Comparison of ENCODE assay signal across 18 mouse cellular contexts in genomic region chr9:86002996-86003395, GRCm38 (mm10).
"Had no signal": no experiment of that assay in that cellular context is flagged by ENCODE, and none has a peak within 500 bp of the region (broad histone marks: within the 10 kb centered on the region; RNA-seq: fewer than 3 reads in every experiment).

No protein-coding gene starts in this region.

- H3K27me3 ChIP-seq: kidney, embryonic 15.5 days; liver, embryonic 13.5 days; neural tube, embryonic 13.5 days; stomach, embryonic 15.5 days had no signal

- H3K27ac ChIP-seq: kidney, embryonic 15.5 days; left cerebral cortex, adult 2 months; liver, embryonic 13.5 days; neural tube, embryonic 13.5 days; stomach, embryonic 15.5 days had no signal

- H3K36me3 ChIP-seq: kidney, embryonic 15.5 days; liver, embryonic 13.5 days; neural tube, embryonic 13.5 days; stomach, embryonic 15.5 days had no signal

- H3K4me1 ChIP-seq: kidney, embryonic 15.5 days; liver, embryonic 13.5 days; neural tube, embryonic 13.5 days; stomach, embryonic 15.5 days had no signal

- H3K4me2 ChIP-seq: kidney, embryonic 15.5 days; liver, embryonic 13.5 days; neural tube, embryonic 13.5 days; stomach, embryonic 15.5 days had no signal

- H3K9me3 ChIP-seq: kidney, embryonic 15.5 days; liver, embryonic 13.5 days; neural tube, embryonic 13.5 days; stomach, embryonic 15.5 days had no signal

- H3K4me3 ChIP-seq: kidney, embryonic 15.5 days; left cerebral cortex, adult 2 months; liver, embryonic 13.5 days; myocyte; neural tube, embryonic 13.5 days; stomach, embryonic 15.5 days had no signal

- H3K9ac ChIP-seq: kidney, embryonic 15.5 days; liver, embryonic 13.5 days; neural tube, embryonic 13.5 days; stomach, embryonic 15.5 days had no signal

- DNase-seq: kidney, adult 8-10 months; kidney, postnatal 10 days; kidney, postnatal 36 days; layer of hippocampus, postnatal 36 days; liver, embryonic 13.5 days; lung, adult 2 months; lung, postnatal 14 days; lung, postnatal 4 days; midbrain, embryonic 14.5 days; retina, postnatal 1 day; right cerebral cortex, postnatal 25 days; spleen, adult 18-20 months; thymus, postnatal 36 days had no signal
